26 mouse cellular contexts compared by ENCODE assay signal in genomic region chr14:79233697-79234096, GRCm38 (mm10). TPM values are rescaled to one million over a fixed set of nuclear protein-coding genes. Genes with fewer than 3 reads are reported as not detected.
"Had no signal": no experiment of that assay in that cellular context is flagged by ENCODE, and none has a peak within 500 bp of the region (broad histone marks: within the 10 kb centered on the region; RNA-seq: fewer than 3 reads in every experiment).

No protein-coding gene starts in this region.

- H3K4me2 ChIP-seq: kidney, embryonic 15.5 days; limb, embryonic 12.5 days; limb, embryonic 15.5 days; liver, embryonic 12.5 days; liver, embryonic 15.5 days; lung, embryonic 15.5 days; midbrain, embryonic 12.5 days; midbrain, embryonic 15.5 days; neural tube, embryonic 13.5 days; stomach, embryonic 15.5 days had no signal

- ATAC-seq: liver, embryonic 12.5 days; midbrain, embryonic 15.5 days had no signal

- H3K9me3 ChIP-seq: kidney, embryonic 15.5 days; limb, embryonic 12.5 days; limb, embryonic 15.5 days; liver, embryonic 12.5 days; liver, embryonic 15.5 days; lung, embryonic 15.5 days; midbrain, embryonic 12.5 days; midbrain, embryonic 15.5 days; neural tube, embryonic 13.5 days; stomach, embryonic 15.5 days had no signal

- H3K9ac ChIP-seq: kidney, embryonic 15.5 days; limb, embryonic 12.5 days; limb, embryonic 15.5 days; liver, embryonic 12.5 days; liver, embryonic 15.5 days; lung, embryonic 15.5 days; midbrain, embryonic 12.5 days; midbrain, embryonic 15.5 days; neural tube, embryonic 13.5 days; stomach, embryonic 15.5 days had no signal

- H3K27me3 ChIP-seq: kidney, embryonic 15.5 days; limb, embryonic 12.5 days; limb, embryonic 15.5 days; liver, embryonic 12.5 days; liver, embryonic 15.5 days; lung, embryonic 15.5 days; midbrain, embryonic 12.5 days; midbrain, embryonic 15.5 days; neural tube, embryonic 13.5 days; stomach, embryonic 15.5 days had no signal

- H3K36me3 ChIP-seq: kidney, embryonic 15.5 days; limb, embryonic 12.5 days; limb, embryonic 15.5 days; liver, embryonic 12.5 days; liver, embryonic 15.5 days; lung, embryonic 15.5 days; midbrain, embryonic 12.5 days; midbrain, embryonic 15.5 days; neural tube, embryonic 13.5 days; stomach, embryonic 15.5 days had no signal

- DNase-seq: kidney, adult 8-10 months; kidney, postnatal 10 days; kidney, postnatal 36 days; layer of hippocampus, postnatal 36 days; left cerebral cortex, postnatal 4 days; lung, adult 18-20 months; lung, postnatal 10 days; lung, postnatal 36 days; right cerebral cortex, postnatal 4 days had no signal

- H3K4me1 ChIP-seq: kidney, embryonic 15.5 days; limb, embryonic 15.5 days; liver, embryonic 12.5 days; liver, embryonic 15.5 days; midbrain, embryonic 15.5 days; neural tube, embryonic 13.5 days; stomach, embryonic 15.5 days had no signal

- H3K4me3 ChIP-seq: kidney, embryonic 15.5 days; limb, embryonic 12.5 days; limb, embryonic 15.5 days; liver, embryonic 12.5 days; liver, embryonic 15.5 days; lung, embryonic 15.5 days; midbrain, embryonic 12.5 days; midbrain, embryonic 15.5 days; myocyte; neural tube, embryonic 13.5 days; stomach, embryonic 15.5 days had no signal

- H3K27ac ChIP-seq: kidney, embryonic 15.5 days; limb, embryonic 12.5 days; limb, embryonic 15.5 days; liver, embryonic 12.5 days; liver, embryonic 15.5 days; lung, embryonic 15.5 days; midbrain, embryonic 12.5 days; midbrain, embryonic 15.5 days; neural tube, embryonic 13.5 days; stomach, embryonic 15.5 days had no signal

RNA-seq across cellular contexts. Expression of gene Zfp957, which starts 13.5 kb away (rescaled TPM):
- total RNA-seq: layer of hippocampus, adult 8-10 months; layer of hippocampus, postnatal 10 days; layer of hippocampus, postnatal 36 days; left cerebral cortex, adult 8-10 months; left cerebral cortex, postnatal 14 days; left cerebral cortex, postnatal 4 days; monocyte, adult 5-6 weeks had no signal
- polyA plus RNA-seq: limb, embryonic 12.5 days; limb, embryonic 15.5 days; liver, embryonic 12.5 days; liver, embryonic 15.5 days; lung, embryonic 15.5 days; midbrain, embryonic 12.5 days; myocyte; neural tube, embryonic 13.5 days; stomach, embryonic 15.5 days; thymus, postnatal 0 days had no signal
